Mouse (Mus musculus) stomach, postnatal 0 days (tissue): ENCODE results near the gene Parva. TPM values are rescaled to one million over a fixed set of nuclear protein-coding genes. Genes with fewer than 3 reads are reported as not detected.

Experiments
- ATAC-seq: fragments of 200-750 bp; cut with Nextera tagmentation; 2 replicates; pipeline ENCODE4 v1.8.0; 2017; ENCODE audit not compliant: low FRiP score, low TSS enrichment
- DNase-seq: peaks from one replicate; pipeline ENCODE4 v3.0.0-alpha.2; 2016; ENCODE audit warnings: low spot score
- H3K27ac ChIP-seq: fragments of 300-500 bp; sonication (generic); replicated peaks from 2 replicates; pipeline ENCODE4 v1.5.1; 2014; ENCODE audit warnings: mild to moderate bottlenecking, control low read depth
- H3K27me3 ChIP-seq: fragments of 300-500 bp; sonication (generic); 2 replicates; pipeline ENCODE4 v1.6.1; 2014; ENCODE audit warnings: low read length; ENCODE audit not compliant: control insufficient read depth, insufficient read depth
- H3K36me3 ChIP-seq: fragments of 300-500 bp; sonication (generic); 2 replicates; pipeline ENCODE4 v1.6.1; 2014; ENCODE audit warnings: low read length, mixed read lengths; ENCODE audit not compliant: control insufficient read depth, insufficient read depth
- H3K4me1 ChIP-seq: fragments of 300-500 bp; sonication (generic); replicated peaks from 2 replicates; pipeline ENCODE4 v1.6.1; 2014; ENCODE audit warnings: antibody characterized with exemption; ENCODE audit not compliant: control insufficient read depth, insufficient read depth
- H3K4me2 ChIP-seq: fragments of 300-500 bp; sonication (generic); replicated peaks from 2 replicates; pipeline ENCODE4 v1.6.1; 2014; ENCODE audit warnings: low read depth, mild to moderate bottlenecking, control low read depth, moderate library complexity
- H3K4me3 ChIP-seq: fragments of 300-500 bp; sonication (generic); 2 replicates; pipeline ENCODE4 v1.5.1; 2014; ENCODE audit warnings: low read depth, low read length, control low read depth
- H3K9ac ChIP-seq: fragments of 300-500 bp; sonication (generic); 2 replicates; pipeline ENCODE4 v1.6.1; 2014; ENCODE audit warnings: mild to moderate bottlenecking, low read length, control low read depth, mixed read lengths
- H3K9me3 ChIP-seq: fragments of 300-500 bp; sonication (generic); 2 replicates; pipeline ENCODE4 v1.6.1; 2016; ENCODE audit warnings: low read length; ENCODE audit not compliant: control insufficient read depth
- CTCF ChIP-seq: IDR thresholded peaks from 2 replicates; pipeline ENCODE4 v1.5.1; 2016; ENCODE audit warnings: antibody characterized with exemption, low read depth, mild to moderate bottlenecking, moderate library complexity
- EP300 ChIP-seq: optimal IDR thresholded peaks from 2 replicates; pipeline ENCODE3; 2016; ENCODE audit warnings: antibody characterized with exemption
- WGBS: fragments of 180-500 bp; shearing (Covaris S2); extraction: QIAGEN DNeasy Blood & Tissue Kit; methylation state at CpG from one replicate; pipeline ENCODE4 v1.1.7; 2014; 5-methylcytosine and 5-hydroxymethylcytosine counted together
- polyA plus RNA-seq: library from polyadenylated mRNA; unstranded; fragments of >200 nt; fragmentation: Nextera tagmentation; extraction: Ambion mirVana; gene quantifications from 2 replicates; pipeline ENCODE4 v1.2.1, GENCODE M21; 2015

Gene Parva
- polyA plus RNA-seq, 1 experiment from 2014 or later, result 72.3 TPM

GRCm38 (mm10) chr7:112453805-112454214 lies 26.5 kb downstream of the Parva start:
- no peaks in the 10 kb centered on the region for H3K27me3 ChIP-seq
- DNase-seq (no peak), ATAC-seq (peak; percentile 67; the same call in 1 of the 2 replicates)
- H3K4me1 ChIP-seq, result peaks cover 21% of the 10 kb centered on the region
- peak overlapping the region; percentile 96 for H3K27ac ChIP-seq
- H3K4me3 ChIP-seq, result no peak overlapping the region
- TF ChIP-seq CTCF, result no peak
- no peak for TF ChIP-seq EP300
- 0 out of 2 replicates have a peak overlapping the region, but pooled peaks have one; percentile 35 for H3K9ac ChIP-seq
- WGBS, result 23% methylated on average over 3 of the region's 3 CpGs
- H3K36me3 ChIP-seq, result no peaks in the 10 kb centered on the region
- no peak overlapping the region for H3K4me2 ChIP-seq
- H3K9me3 ChIP-seq, result no peaks in the 10 kb centered on the region

GRCm38 (mm10) chr7:112454380-112454779 lies 27.1 kb downstream of the Parva start:
- Histone ChIP-seq H3K9ac (peak overlapping the region; percentile 35; the same call in 1 of the 2 replicates), H3K27me3 (no peaks in the 10 kb centered on the region), H3K9me3 (no peaks in the 10 kb centered on the region), H3K4me3 (no peak overlapping the region), H3K36me3 (no peaks in the 10 kb centered on the region), H3K27ac (peak overlapping the region; percentile 96), H3K4me2 (no peak overlapping the region), H3K4me1 (peaks cover 21% of the 10 kb centered on the region)
- no peak for TF ChIP-seq EP300
- no peak for TF ChIP-seq CTCF
- no peak for DNase-seq
- 42% methylated on average over 6 of the region's 6 CpGs for WGBS
- ATAC-seq, result no peak

GRCm38 (mm10) chr7:112454951-112455350 lies 27.6 kb downstream of the Parva start:
- H3K4me2 ChIP-seq, result no peak overlapping the region
- H3K9ac ChIP-seq, result no peak overlapping the region
- no peaks in the 10 kb centered on the region for H3K27me3 ChIP-seq
- ATAC-seq (no peak), DNase-seq (no peak)
- H3K36me3 ChIP-seq, result no peaks in the 10 kb centered on the region
- H3K9me3 ChIP-seq, result no peaks in the 10 kb centered on the region
- WGBS, result 78% methylated on average over 2 of the region's 2 CpGs
- peak overlapping the region; percentile 96 for H3K27ac ChIP-seq
- TF ChIP-seq EP300 (no peak), CTCF (no peak)
- no peak overlapping the region for H3K4me3 ChIP-seq
- H3K4me1 ChIP-seq, result peaks cover 21% of the 10 kb centered on the region

GRCm38 (mm10) chr7:112455566-112456110 lies 28.3 kb downstream of the Parva start:
- TF ChIP-seq CTCF (no peak), EP300 (no peak)
- Histone ChIP-seq H3K27ac (peak overlapping the region; percentile 56; the same call in 1 of the 2 replicates), H3K4me2 (no peak overlapping the region), H3K9me3 (no peaks in the 10 kb centered on the region), H3K4me3 (no peak overlapping the region), H3K27me3 (no peaks in the 10 kb centered on the region), H3K4me1 (peaks cover 21% of the 10 kb centered on the region), H3K36me3 (no peaks in the 10 kb centered on the region), H3K9ac (no peak overlapping the region)
- DNase-seq (no peak), ATAC-seq (no peak)
- 64% methylated on average over 5 of the region's 5 CpGs for WGBS

GRCm38 (mm10) chr7:112457373-112457772 lies 30.1 kb downstream of the Parva start:
- Histone ChIP-seq H3K36me3 (no peaks in the 10 kb centered on the region), H3K4me2 (no peak overlapping the region), H3K4me1 (peaks cover 21% of the 10 kb centered on the region), H3K27me3 (no peaks in the 10 kb centered on the region), H3K9me3 (no peaks in the 10 kb centered on the region), H3K4me3 (no peak overlapping the region), H3K27ac (no peak overlapping the region), H3K9ac (no peak overlapping the region)
- ATAC-seq, result no peak
- WGBS, result 72% methylated on average over 4 of the region's 4 CpGs
- DNase-seq, result no peak
- TF ChIP-seq CTCF (no peak), EP300 (no peak)

GRCm38 (mm10) chr7:112457920-112458319 lies 30.6 kb downstream of the Parva start:
- no peak for DNase-seq
- H3K9me3 ChIP-seq, result no peaks in the 10 kb centered on the region

More at GRCm38 (mm10) chr7:112457920-112458319, 30.6 kb downstream of the Parva start:
- no peak for ATAC-seq
- Histone ChIP-seq H3K27ac (peak overlapping the region; percentile 58), H3K36me3 (no peaks in the 10 kb centered on the region), H3K27me3 (no peaks in the 10 kb centered on the region), H3K9ac (no peak overlapping the region), H3K4me1 (peaks cover 26% of the 10 kb centered on the region), H3K4me2 (no peak overlapping the region), H3K4me3 (no peak overlapping the region)
- no peak for TF ChIP-seq EP300
- no peak for TF ChIP-seq CTCF
- 76% methylated on average over 4 of the region's 4 CpGs for WGBS
